Mouse (Mus musculus): ENCODE data around the gene Zyx. TPM values are rescaled to one million over a fixed set of nuclear protein-coding genes. Genes with fewer than 3 reads are reported as not detected.

Zyx gene
- 10 to 100 TPM; 49.4 to 60.8 TPM for total RNA-seq (2021)

- peak; percentile 82 to 83 for DNase-seq (ENCODE audit: low spot score in 2 of 2)
- intact Hi-C loops (cut with DNase I) = loop anchor here (1.0 to 2.0 kb wide), 3 partner anchors 23 to 30 kb away; partner anchors contain the start of genes Epha1 and Fam131b
Measured at GRCm38 (mm10) chr6:42349426-42350020, at the start of gene Zyx. Gene Zyx (plus strand): TSS chr6:42349630.

- DNase-seq (ENCODE audit: low spot score in 2 of 2) = no peak
- intact Hi-C loops (cut with DNase I) = no loop called here
Measured at GRCm38 (mm10) chr6:42309816-42310378, 39.5 kb upstream of the Zyx start.

DNA sequence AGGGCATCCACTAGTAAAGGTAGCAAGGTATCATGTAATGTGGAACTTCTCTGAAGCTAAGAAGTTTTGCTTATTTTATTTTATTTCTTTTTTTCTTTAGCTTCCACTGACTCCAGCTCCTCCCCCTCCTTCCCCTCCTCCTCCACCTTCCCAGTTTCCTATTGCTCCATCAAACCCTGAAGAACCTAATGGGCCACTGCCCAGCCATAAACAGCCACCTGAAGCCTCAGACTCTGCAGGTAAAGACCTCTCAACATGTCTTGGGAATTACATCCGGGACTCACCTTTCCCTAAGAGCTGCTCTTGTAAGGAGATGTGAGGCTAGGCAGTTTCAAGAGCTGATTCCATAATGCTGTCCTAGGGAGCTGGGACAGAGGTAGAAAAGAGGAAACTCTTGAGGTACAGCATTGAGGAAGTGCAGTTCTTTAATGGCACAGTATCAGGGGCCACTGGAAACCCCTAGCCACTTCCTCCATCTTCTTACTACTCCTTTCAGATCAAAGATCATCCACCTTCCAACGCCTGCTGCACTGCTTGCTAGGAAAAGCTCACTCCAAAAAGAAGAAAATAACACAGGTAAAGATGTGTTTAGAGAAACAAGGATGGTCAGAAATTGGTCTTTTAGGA is 38.9 kb upstream of the Zyx start:
- no peak for DNase-seq (ENCODE audit: low spot score in 2 of 2)
- intact Hi-C loops (cut with DNase I) = no loop called here

DNA sequence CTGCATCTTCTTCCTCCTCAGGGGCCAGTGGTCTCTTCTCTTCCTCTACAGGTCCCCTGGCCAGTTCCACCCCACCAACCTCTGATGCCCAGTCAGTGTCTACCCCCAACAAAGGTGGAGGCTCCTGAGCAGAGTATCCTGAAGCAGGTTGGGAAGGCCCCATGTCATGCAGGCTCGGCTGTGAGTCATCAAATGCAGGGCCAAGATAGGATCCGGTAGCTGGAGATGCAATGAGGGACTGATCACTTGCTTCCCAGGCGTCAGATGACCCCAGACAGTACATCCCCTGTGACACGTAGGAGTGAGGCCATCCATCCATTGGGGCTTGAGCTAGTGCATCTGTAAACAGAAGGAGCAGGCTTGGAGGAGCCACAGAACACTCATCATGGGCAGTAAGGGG is 31.1 kb upstream of the Zyx start:
- intact Hi-C loops (cut with DNase I) = no loop called here
- no peak for DNase-seq (ENCODE audit: low spot score in 2 of 2)

DNA sequence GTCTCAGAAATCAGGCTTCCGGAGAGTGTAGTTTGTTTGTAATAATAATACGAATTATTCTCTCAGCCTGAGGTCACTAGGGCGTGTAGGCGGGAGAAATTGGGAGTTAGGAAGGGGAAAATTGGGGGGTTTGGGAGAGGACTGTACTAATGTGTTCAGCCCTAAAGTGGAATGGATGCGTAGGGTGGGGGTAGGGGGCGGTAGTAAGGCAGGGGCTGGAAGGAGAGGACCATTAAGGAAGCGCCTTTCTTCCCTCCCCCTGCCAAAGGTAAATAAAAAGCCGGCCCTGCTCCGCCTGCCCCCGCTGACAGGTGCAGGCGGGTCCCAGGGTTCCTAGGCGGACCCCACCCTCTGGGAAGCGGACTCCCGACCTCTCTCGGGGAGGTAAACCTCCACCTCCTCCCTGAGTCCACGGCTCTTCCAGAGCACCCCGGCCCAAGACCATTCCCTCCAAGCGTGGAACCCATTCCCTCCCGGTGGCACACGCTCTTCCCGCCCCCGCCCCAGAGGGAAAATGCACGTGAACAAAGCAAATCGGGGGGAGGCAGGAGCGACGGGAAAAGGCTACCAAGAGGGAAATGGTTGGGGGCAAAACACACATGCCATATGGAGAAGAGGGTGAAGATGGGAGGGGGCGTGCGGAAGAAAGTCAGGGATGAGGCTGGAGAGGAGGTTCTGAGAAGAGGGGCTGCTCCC is 25.9 kb upstream of the Zyx start:
- intact Hi-C loops (cut with DNase I) = loop anchor here (2.0 to 5.0 kb wide), 3 partner anchors 25 to 264 kb away; partner anchors contain the start of genes Casp2 and Zyx
- DNase-seq (ENCODE audit: low spot score in 2 of 2) = peak in 1 of 2 experiments; percentile 55

DNA sequence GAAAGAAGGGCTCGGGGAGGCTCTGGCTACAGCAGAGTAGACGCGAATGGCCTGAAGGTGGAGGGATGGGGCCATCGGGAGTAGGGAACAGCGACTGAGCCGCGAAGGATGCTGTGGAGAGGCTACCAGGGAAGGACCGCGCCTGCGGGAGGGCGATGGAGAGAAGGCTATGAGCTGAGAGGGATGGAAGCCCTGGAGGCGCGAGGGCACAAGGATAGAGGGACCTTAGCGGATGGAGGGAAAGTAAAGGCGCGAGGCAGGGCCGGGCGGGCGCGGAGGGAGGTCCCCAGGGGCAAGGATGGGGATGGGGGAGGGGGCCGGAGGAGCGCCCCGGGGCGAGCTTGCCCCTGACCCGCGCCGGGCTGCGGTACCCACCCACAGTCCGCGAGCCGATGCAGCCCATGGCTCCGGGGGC is 25.4 kb upstream of the Zyx start:
- intact Hi-C loops (cut with DNase I) = loop anchor here (2.0 to 5.0 kb wide), 2 partner anchors 25 to 263 kb away; partner anchors contain the start of gene Zyx
- peak in 1 of 2 experiments; percentile 51 for DNase-seq (ENCODE audit: low spot score in 2 of 2)

DNA sequence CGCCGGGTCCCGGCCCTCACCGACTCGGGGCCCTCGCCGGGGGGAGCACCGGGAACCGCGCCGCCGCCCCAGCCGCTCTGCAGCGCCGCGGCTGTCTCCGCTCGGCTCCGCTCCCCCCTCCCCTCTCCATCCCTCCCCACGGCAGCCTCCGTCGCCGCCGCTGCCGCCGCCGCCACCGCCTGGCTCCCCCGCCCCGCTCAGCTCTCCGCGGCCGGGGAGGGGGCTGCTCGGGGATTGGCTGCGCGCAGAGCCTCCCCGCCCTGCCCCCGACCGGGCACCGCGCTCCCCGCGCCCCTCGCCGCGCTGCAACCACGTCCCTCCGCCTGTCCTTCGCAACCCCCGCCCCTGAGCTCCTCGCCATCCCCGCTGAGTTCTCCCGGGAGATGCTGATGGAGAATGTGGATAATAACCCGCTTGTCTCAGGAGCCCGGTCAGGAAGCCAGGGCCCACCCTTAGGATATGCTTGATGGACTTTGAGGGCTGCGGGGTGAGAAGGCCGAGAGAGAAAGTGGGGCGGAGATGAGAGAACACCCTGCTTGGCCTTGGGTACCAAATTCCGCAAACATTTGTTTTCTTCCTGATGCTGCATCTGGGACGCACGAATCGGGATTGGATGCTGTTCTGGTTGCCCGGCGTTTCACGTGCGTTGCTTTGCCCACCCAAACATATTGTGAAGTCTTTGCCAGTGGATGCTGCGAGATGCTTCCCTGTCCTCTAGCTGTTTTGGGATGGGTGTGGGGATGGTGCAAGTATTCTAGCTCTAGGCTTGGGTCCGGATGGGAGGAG is 24.8 kb upstream of the Zyx start, which contains the start of gene Fam131b:
Fam131b (minus strand) TSS at position 162 of the 786 bp plus-strand sequence.
- intact Hi-C loops (cut with DNase I) = loop anchor here (2.0 to 5.0 kb wide), 3 partner anchors 24 to 263 kb away; partner anchors contain the start of gene Zyx
- DNase-seq (ENCODE audit: low spot score in 2 of 2) = peak; percentile 71 to 83

- intact Hi-C loops (cut with DNase I) = loop anchor here (2.0 to 5.0 kb wide), 2 partner anchors 24 to 103 kb away; partner anchors contain the start of gene Zyx
- DNase-seq (ENCODE audit: low spot score in 2 of 2) = peak; percentile 83 to 88
Measured at GRCm38 (mm10) chr6:42325268-42325609, 24.2 kb upstream of the Zyx start.

DNA sequence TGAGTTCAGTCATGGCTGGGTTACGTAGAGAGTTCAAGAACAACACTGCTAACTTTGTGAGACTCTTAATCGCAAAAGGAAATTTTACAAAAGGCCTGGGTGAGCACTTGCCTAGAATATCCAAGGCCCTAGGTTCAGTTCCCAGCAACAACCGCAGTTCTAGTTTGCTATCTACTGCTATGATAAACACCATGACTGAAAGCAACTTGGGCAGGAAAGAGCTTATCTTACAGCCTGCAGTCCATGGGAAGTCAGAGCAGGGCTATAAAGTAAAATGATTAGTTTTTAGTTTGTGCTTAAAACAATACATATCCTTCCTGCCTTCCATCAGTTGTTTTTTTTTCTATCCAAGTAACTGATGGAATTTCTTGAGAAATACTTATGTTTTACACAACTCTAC is 22.9 kb upstream of the Zyx start:
- DNase-seq (ENCODE audit: low spot score in 2 of 2) = no peak
- intact Hi-C loops (cut with DNase I) = loop anchor here (5.0 kb wide), 1 partner anchor 104 kb away; no protein-coding TSS in a partner anchor

GRCm38 (mm10) chr6:42328757-42329156 is 20.7 kb upstream of the Zyx start:
- no peak for DNase-seq (ENCODE audit: low spot score in 2 of 2)
- intact Hi-C loops (cut with DNase I) = loop anchor here (5.0 kb wide), 1 partner anchor 106 kb away; no protein-coding TSS in a partner anchor

DNA sequence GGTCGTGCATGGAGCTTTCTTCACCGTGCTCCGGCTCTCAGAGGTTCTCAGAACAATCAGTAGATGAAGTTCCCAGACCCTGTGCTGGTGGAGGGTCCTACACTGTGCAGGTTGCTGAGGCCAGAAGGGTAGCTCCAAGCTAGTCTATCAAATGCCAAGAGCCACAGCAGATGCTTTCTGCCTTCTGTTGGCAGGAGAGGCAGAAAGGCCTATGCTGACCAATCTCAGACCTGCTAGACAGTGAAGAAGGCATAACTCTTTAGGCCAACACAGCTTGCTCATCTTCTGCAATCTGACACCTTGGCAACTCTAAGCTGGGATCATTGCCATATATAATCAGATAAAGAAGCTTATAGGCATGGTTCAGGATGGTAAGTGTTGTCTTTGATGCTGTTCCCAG is 19.2 kb upstream of the Zyx start:
- intact Hi-C loops (cut with DNase I) = no loop called here

GRCm38 (mm10) chr6:42330946-42331345 is 18.5 kb upstream of the Zyx start:
- intact Hi-C loops (cut with DNase I) = no loop called here
- DNase-seq (ENCODE audit: low spot score in 2 of 2) = no peak

More for the DNA sequence above, 19.2 kb upstream of the Zyx start:
- no peak for DNase-seq (ENCODE audit: low spot score in 2 of 2)

- intact Hi-C loops (cut with DNase I) = no loop called here
- no peak for DNase-seq (ENCODE audit: low spot score in 2 of 2)
Measured at GRCm38 (mm10) chr6:42339189-42339588, 10.2 kb upstream of the Zyx start.

GRCm38 (mm10) chr6:42339981-42340380 is 9.4 kb upstream of the Zyx start:
- peak in 1 of 2 experiments; percentile 13 for DNase-seq (ENCODE audit: low spot score in 2 of 2)
- intact Hi-C loops (cut with DNase I) = no loop called here

DNA sequence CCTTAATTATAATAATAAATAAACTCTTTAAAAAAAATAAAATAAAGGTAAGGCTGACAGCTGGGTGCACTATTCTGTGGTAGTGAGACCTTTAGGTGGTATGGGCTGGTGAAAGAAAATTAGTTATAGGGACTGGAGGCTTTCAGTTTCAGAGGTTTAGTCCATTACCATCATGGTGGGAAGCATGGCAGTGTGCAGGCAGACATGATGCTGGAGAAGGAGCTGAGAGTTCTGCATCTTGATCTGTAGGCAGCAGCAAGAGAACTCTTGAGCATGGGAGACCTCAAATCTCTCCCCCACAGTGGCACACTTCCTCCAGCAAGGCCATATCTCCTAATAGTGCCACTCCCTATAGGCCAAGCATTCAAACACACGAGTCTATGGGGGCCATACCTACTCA is 7.3 kb upstream of the Zyx start:
- no peak for DNase-seq (ENCODE audit: low spot score in 2 of 2)
- intact Hi-C loops (cut with DNase I) = no loop called here

DNA sequence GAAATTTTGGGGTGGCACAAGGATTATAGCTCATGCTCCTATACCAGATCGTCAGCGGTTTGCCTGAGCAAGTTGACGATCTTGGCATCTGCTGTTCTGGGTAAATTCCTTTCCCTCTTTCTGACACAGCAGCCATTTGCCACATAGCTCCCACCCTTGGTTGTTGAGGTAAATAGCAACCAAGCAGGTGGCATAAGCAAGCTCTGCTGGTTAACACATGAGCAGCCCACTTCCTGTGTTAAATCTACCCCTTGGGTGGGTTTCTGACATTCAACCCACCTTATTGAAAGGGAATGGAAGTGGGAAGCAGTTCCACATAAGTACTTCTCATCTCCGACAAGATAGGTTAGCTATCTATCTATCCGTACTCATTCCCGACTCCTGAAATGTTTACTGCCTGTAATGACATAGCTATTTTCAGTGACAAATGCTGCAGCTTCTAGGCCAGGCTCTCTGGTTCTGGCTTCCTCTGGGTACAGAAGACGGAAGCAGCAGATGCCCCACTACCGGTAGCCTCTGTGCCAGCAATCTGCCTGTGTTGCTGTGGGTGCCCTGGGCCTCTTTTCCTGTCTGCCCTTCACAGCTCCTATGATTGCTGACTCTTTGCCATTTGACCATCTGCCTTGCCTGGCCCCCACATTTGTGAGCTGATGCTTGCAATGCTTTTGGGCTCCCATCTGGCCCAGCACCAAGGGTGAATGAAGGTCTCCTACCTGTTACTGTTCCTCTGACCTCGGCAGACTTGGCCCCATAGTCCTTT is 5.9 kb upstream of the Zyx start:
- DNase-seq (ENCODE audit: low spot score in 2 of 2) = no peak
- intact Hi-C loops (cut with DNase I) = no loop called here

DNA sequence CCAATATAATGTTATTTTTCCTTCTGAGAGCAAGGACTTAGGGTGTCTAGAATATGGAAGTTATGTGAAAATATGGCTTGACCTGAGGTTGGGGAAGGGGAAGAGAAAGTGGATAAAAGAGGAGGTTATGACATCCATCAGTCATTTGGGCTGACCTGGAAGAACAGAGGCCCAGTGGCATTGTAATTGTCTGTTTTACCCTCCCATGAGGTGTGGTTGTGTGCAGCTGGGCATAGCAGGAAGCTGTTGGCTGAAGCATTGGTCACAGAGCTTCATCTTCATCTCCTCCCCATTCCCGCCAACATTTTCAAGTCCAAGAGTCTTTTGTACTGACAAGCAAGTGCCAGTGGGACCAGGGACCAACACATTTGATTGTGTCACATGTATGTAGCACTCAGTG is 5.2 kb upstream of the Zyx start:
- intact Hi-C loops (cut with DNase I) = no loop called here
- DNase-seq (ENCODE audit: low spot score in 2 of 2) = no peak

DNA sequence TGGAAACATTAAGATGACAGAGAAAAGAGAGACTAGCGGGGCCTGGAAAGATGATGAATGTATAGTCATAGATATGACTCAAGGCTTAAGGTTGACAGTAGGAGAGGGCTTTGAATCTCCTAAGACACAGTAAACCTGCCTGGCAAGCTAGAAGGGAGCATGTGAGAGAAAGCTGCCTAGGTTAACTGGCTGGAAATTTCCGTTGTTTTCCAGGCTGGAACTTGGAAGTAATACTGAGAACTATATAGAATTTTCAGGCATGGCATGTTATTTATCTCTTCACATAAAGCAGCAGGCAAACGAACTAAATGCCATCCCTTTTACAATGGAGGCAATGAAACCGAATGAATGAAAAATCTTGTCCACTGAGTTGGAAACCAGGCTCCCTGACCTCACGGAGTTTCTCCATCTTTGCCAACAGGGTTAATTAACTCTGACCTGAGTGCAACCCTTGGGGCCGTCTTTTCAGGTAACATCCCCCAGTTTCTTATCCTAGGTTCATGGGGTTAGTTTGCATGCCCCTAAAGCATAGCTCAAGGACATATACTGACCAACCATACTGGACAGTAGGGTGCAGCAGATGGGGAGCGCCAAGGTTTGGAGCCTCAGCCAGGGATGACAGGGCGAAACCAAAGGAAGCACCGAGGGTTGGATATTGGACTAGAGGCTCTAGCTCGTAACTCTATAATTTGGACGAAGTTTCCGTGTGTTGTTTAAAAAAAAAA is 987 bp upstream of the Zyx start:
- DNase-seq (ENCODE audit: low spot score in 2 of 2) = no peak
- intact Hi-C loops (cut with DNase I) = loop anchor here (1.0 to 2.0 kb wide), 3 partner anchors 24 to 31 kb away; partner anchors contain the start of genes Epha1 and Fam131b

Data from left cerebral cortex, postnatal 36 days (tissue).